Mouse (Mus musculus): Measurements from ENCODE around the gene C130074G19Rik. TPM values are rescaled to one million over a fixed set of nuclear protein-coding genes. Genes with fewer than 3 reads are reported as not detected.

C130074G19Rik gene
- polyA plus RNA-seq, 1 experiment from 2014 or later = 1.2 TPM

GRCm38 (mm10) chr1:184829897-184830296, 53.1 kb downstream of the C130074G19Rik start:
- Histone ChIP-seq H3K9ac (replicated peaks) (no peak overlapping the region), H3K4me3 (no peak overlapping the region), H3K27ac (replicated peaks) (no peak overlapping the region), H3K36me3 (peaks cover 17% of the 10 kb centered on the region; the same call in 1 of the 2 replicates), H3K4me1 (peaks cover 6% of the 10 kb centered on the region; the same call in 1 of the 2 replicates), H3K27me3 (no peaks in the 10 kb centered on the region), H3K9me3 (no peaks in the 10 kb centered on the region), H3K4me2 (replicated peaks) (no peak overlapping the region)
- ATAC-seq (replicated peaks) = no peak
- WGBS = 92% methylated on average over 8 of the region's 8 CpGs

GRCm38 (mm10) chr1:184827175-184827701, 55.8 kb downstream of the C130074G19Rik start:
- ATAC-seq (replicated peaks) = no peak
- Histone ChIP-seq H3K9ac (replicated peaks) (no peak overlapping the region), H3K4me3 (peak overlapping the region; percentile 17), H3K27ac (replicated peaks) (no peak overlapping the region), H3K4me1 (peaks cover 16% of the 10 kb centered on the region), H3K27me3 (no peaks in the 10 kb centered on the region), H3K4me2 (replicated peaks) (peak overlapping the region; percentile 32), H3K36me3 (peaks cover 9% of the 10 kb centered on the region; the same call in 1 of the 2 replicates), H3K9me3 (no peaks in the 10 kb centered on the region)
- 29% methylated on average over 23 of the region's 23 CpGs for WGBS

- Histone ChIP-seq H3K27ac (replicated peaks) (no peak overlapping the region), H3K4me1 (peaks cover 16% of the 10 kb centered on the region), H3K9me3 (no peaks in the 10 kb centered on the region), H3K4me3 (no peak overlapping the region), H3K9ac (replicated peaks) (no peak overlapping the region), H3K4me2 (replicated peaks) (no peak overlapping the region), H3K36me3 (0 out of 2 replicates have a peak, but pooled peaks cover under 1% of the 10 kb centered on the region), H3K27me3 (no peaks in the 10 kb centered on the region)
- peak; percentile 51; the same call in 1 of the 2 replicates for ATAC-seq (replicated peaks)
- WGBS = 26% methylated on average over 11 of the region's 11 CpGs
Measured at GRCm38 (mm10) chr1:184825093-184825492, 57.9 kb downstream of the C130074G19Rik start.

GRCm38 (mm10) chr1:184824439-184824851, 58.6 kb downstream of the C130074G19Rik start:
- peak; percentile 76 for ATAC-seq (replicated peaks)

GRCm38 (mm10) chr1:184822678-184823077, 60.3 kb downstream of the C130074G19Rik start:
- ATAC-seq (replicated peaks) = peak; percentile 71; the same call in 1 of the 2 replicates
- no peak overlapping the region for H3K9ac ChIP-seq (replicated peaks)
- H3K9me3 ChIP-seq = no peaks in the 10 kb centered on the region
- 8% methylated on average over 11 of the region's 11 CpGs for WGBS
- H3K27ac ChIP-seq (replicated peaks) = peak overlapping the region; percentile 27; the same call in 1 of the 2 replicates
- no peaks in the 10 kb centered on the region for H3K27me3 ChIP-seq
- H3K4me2 ChIP-seq (replicated peaks) = peak overlapping the region; percentile 33
- H3K36me3 ChIP-seq = 0 out of 2 replicates have a peak, but pooled peaks cover 4% of the 10 kb centered on the region
- H3K4me3 ChIP-seq = no peak overlapping the region
- H3K4me1 ChIP-seq = peaks cover 16% of the 10 kb centered on the region

More at GRCm38 (mm10) chr1:184824439-184824851, 58.6 kb downstream of the C130074G19Rik start:
- Histone ChIP-seq H3K4me3 (no peak overlapping the region), H3K9ac (replicated peaks) (no peak overlapping the region), H3K4me1 (peaks cover 16% of the 10 kb centered on the region), H3K27ac (replicated peaks) (no peak overlapping the region), H3K9me3 (no peaks in the 10 kb centered on the region), H3K36me3 (no peaks in the 10 kb centered on the region), H3K27me3 (no peaks in the 10 kb centered on the region), H3K4me2 (replicated peaks) (no peak overlapping the region)
- 3% methylated on average over 12 of the region's 12 CpGs for WGBS

MicroRNAs within 50 kb of the gene (microRNA counts, 519-probe panel; counts per million panel counts)
- microRNA mmu-miR-1981 = 3,208 counts per million, percentile 76 among the panel's probes with 10 or more counts

Small RNAs within 50 kb of the gene (microRNA-seq; reads per million reads assigned to microRNA genes)
- gene Mir1981 = 36.5 reads per million, percentile 39 among the genes with 10 or more reads in this experiment

Other genes with a start within 250 kb of the C130074G19Rik start
- 1.1 and 1.5 TPM in 2 replicates for gene Hlx, start 150.6 kb downstream of the C130074G19Rik start, polyA plus RNA-seq (2015; fragmentation: Nextera tagmentation; extraction: Ambion mirVana)
- gene Marc1, start 71.9 kb downstream of the C130074G19Rik start, polyA plus RNA-seq (2015; fragmentation: Nextera tagmentation; extraction: Ambion mirVana) = not detected in 2 replicates
- gene Marc2, start 36.8 kb downstream of the C130074G19Rik start, polyA plus RNA-seq (2015; fragmentation: Nextera tagmentation; extraction: Ambion mirVana) = 107 and 109 TPM in 2 replicates
- 14.6 and 14.7 TPM in 2 replicates for gene Mark1, start 116.4 kb upstream of the C130074G19Rik start, polyA plus RNA-seq (2015; fragmentation: Nextera tagmentation; extraction: Ambion mirVana)

Data from forebrain, embryonic 15.5 days (tissue).